Mouse (Mus musculus) ES-Bruce4 (cell line): Measurements from ENCODE around the gene Mecom. TPM values are rescaled to one million over a fixed set of nuclear protein-coding genes. Genes with fewer than 3 reads are reported as not detected.
"Not testable (repeated sequence)": the region's sequence is repeated elsewhere in the genome, so short reads cannot be mapped to it uniquely, and the experiment has no call there.

Experiments
- H3K27ac ChIP-seq: 2 replicates; pipeline ENCODE4 v1.5.1; 2012; ENCODE audit warnings: low read length, inconsistent platforms; ENCODE audit not compliant: insufficient read depth
- H3K27me3 ChIP-seq: 2 replicates; pipeline ENCODE4 v1.6.1; 2012; ENCODE audit warnings: mild to moderate bottlenecking, low read length, inconsistent platforms; ENCODE audit not compliant: control insufficient read depth, poor library complexity, insufficient read depth, severe bottlenecking
- H3K36me3 ChIP-seq: 2 replicates; pipeline ENCODE4 v1.6.1; 2012; ENCODE audit warnings: inconsistent platforms, mild to moderate bottlenecking, low read length, moderate library complexity; ENCODE audit not compliant: control insufficient read depth, poor library complexity, insufficient read depth, severe bottlenecking
- H3K4me1 ChIP-seq: one replicate; pipeline ENCODE4 v1.8.1; 2011; ENCODE audit warnings: low read length; ENCODE audit not compliant: control insufficient read depth, insufficient read depth
- H3K4me3 ChIP-seq: 2 replicates; pipeline ENCODE4 v1.5.1; 2011; ENCODE audit warnings: low read depth, mild to moderate bottlenecking, low read length
- H3K9ac ChIP-seq: 2 replicates; pipeline ENCODE4 v1.6.1; 2012; ENCODE audit warnings: low read depth, mild to moderate bottlenecking, inconsistent platforms; ENCODE audit not compliant: poor library complexity, severe bottlenecking
- H3K9me3 ChIP-seq: replicated peaks from 2 replicates; pipeline ENCODE4 v1.6.1; 2012; ENCODE audit warnings: mild to moderate bottlenecking, low read length, inconsistent platforms; ENCODE audit not compliant: control insufficient read depth, poor library complexity, insufficient read depth, severe bottlenecking
- CTCF ChIP-seq: IDR thresholded peaks from one replicate; pipeline ENCODE4 v1.8.1; 2011; ENCODE audit warnings: low read depth, low read length
- EP300 ChIP-seq: IDR thresholded peaks from 2 replicates; pipeline ENCODE4 v1.6.1; 2011; ENCODE audit warnings: low read depth, low read length; ENCODE audit not compliant: insufficient read depth
- POLR2A ChIP-seq: IDR thresholded peaks from one replicate; pipeline ENCODE4 v1.8.1; 2011; ENCODE audit warnings: low read length; ENCODE audit not compliant: insufficient read depth
- polyA plus RNA-seq: library from polyadenylated mRNA; stranded (reverse); fragments of >200 nt; gene quantifications from 2 replicates; pipeline ENCODE4 v1.2.4, GENCODE M21; 2011; ENCODE audit warnings: low read depth; ENCODE audit not compliant: missing spikeins, insufficient read depth, insufficient read length

Gene Mecom
- polyA plus RNA-seq, 1 experiment = 0.24 TPM

DNA sequence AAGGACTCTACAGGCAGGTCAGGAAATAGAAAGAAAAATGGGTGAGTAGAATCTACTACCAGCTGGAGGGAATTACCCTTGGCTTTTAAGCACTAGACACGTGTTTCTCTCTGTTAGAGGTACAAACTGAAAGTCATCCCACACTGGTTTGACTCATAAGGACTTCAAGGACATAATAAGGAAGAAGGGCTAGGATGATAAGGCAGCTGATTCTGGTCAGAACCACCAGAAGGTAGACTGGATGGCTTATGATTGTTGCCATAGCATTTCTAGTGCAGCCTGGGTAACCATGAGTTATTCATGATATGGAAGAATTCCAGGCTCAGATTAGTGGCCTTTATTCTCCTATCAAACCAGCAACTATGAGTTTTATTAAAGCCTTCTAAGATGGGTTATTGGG is 308.4 kb downstream of the Mecom start:
- Histone ChIP-seq H3K4me3 (no peak overlapping the region), H3K9ac (no peak overlapping the region), H3K27ac (no peak overlapping the region), H3K4me1 (no peaks in the 10 kb centered on the region), H3K27me3 (no peaks in the 10 kb centered on the region), H3K9me3 (no peaks in the 10 kb centered on the region), H3K36me3 (no peaks in the 10 kb centered on the region)
- TF ChIP-seq CTCF = no peak
- TF ChIP-seq POLR2A = no peak
- no peak for TF ChIP-seq EP300

DNA sequence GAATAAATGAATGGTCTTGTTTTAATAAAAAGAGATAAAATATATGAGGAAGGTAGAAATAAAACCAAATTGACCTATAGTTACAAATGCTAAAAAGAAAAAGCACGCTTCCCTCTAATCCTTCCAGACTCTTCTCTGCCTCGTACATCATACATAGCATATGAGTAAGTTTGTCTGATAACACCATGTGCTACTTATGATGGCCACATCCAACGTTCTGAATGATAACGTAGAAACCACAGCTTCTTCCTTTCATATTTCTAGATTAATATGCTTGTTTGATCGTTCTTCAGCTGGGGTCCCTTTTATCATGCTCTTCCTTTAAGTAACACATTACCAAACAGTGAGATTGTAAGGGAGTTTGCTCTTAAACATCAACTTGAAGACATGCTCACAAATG is 310.3 kb downstream of the Mecom start:
- Histone ChIP-seq H3K27ac (no peak overlapping the region), H3K36me3 (no peaks in the 10 kb centered on the region), H3K27me3 (no peaks in the 10 kb centered on the region), H3K4me1 (no peaks in the 10 kb centered on the region), H3K4me3 (no peak overlapping the region), H3K9ac (no peak overlapping the region), H3K9me3 (no peaks in the 10 kb centered on the region)
- no peak for TF ChIP-seq POLR2A
- TF ChIP-seq CTCF = no peak
- no peak for TF ChIP-seq EP300

DNA sequence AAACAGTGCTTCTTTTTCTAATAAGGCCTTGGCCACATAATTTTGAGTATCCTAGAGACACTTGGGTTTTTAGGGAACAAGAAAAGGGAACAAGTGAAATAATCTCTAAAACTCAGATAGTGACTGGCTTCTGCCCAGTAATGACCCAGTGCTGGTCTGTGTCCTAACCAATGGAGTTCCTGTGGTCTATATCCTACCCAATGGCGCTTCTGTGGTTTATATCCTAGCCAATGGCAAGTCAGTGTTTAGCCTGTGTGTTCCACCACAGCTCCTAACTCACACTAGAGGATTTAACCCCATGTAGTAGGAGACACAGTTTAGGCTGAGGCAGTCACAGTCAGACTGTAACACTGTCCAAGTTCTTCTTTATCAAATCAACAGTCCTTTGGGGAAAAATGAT is 313.8 kb downstream of the Mecom start:
- no peak overlapping the region for H3K27ac ChIP-seq
- TF ChIP-seq POLR2A (no peak), CTCF (no peak), EP300 (no peak)
- no peak overlapping the region for H3K4me3 ChIP-seq
- no peak overlapping the region for H3K9ac ChIP-seq
- H3K9me3 ChIP-seq = no peaks in the 10 kb centered on the region
- no peaks in the 10 kb centered on the region for H3K27me3 ChIP-seq
- H3K36me3 ChIP-seq = no peaks in the 10 kb centered on the region
- H3K4me1 ChIP-seq = no peaks in the 10 kb centered on the region

DNA sequence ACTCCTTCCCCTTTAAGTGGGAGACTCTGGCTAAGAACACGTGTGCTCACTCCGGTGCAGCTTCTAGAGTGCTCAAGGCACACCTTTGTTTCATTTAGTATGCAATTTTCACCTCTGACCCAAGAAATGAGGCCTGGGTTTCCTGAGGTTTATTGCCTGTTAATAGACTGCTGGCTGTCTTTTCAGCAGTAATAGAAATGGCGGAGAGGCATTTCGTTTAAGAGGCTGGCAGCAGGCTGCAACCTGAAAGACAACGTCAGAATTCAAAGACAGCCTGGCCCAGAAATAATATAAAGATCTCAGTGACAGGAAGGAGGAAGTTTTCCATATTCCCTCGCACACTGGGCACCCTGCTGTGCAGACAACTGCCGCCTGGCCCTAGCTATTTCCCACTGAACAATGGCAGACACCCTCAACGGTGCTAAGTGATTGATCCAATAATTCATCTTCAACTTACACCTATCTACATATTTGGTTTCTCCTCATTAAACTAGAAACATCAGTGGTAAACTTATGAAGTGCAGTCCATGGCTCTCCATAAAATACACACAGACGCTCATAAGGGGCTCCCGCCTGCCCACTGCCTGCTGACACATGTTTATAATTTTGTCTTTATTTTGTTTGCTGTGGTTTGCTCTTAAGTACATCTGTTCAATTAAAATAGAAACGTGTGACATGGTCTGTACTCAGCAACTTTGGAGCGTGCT is 319.7 kb downstream of the Mecom start:
- no peak for TF ChIP-seq CTCF
- no peak for TF ChIP-seq POLR2A
- no peak for TF ChIP-seq EP300
- no peak overlapping the region for H3K4me3 ChIP-seq
- H3K36me3 ChIP-seq = no peaks in the 10 kb centered on the region
- no peaks in the 10 kb centered on the region for H3K9me3 ChIP-seq
- no peaks in the 10 kb centered on the region for H3K4me1 ChIP-seq
- H3K27me3 ChIP-seq = no peaks in the 10 kb centered on the region; the same call in 1 of the 2 replicates
- no peak overlapping the region for H3K27ac ChIP-seq
- no peak overlapping the region for H3K9ac ChIP-seq

DNA sequence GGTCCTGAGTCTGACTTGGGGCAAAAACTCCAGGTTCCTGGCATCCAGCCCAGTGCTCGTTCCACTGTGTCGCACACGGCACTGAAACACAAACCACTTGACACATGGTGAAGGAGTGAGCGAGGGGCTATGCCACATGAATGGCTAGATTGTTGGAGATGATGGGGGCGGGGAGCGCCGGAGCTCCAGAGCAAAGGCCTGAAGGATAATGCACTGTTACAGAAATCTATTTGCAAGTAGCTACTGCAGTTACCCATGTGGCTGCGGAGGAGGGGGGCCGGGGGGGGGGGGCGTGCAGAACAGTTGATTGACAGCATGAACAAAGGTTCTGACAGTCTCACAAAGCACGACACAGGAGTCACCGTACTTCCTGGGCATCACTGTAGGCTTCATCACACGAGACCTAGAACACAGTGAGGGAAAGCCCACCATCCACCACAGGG is 320.9 kb downstream of the Mecom start:
- Histone ChIP-seq H3K9me3 (no peaks in the 10 kb centered on the region), H3K9ac (no peak overlapping the region), H3K27me3 (peaks cover 1% of the 10 kb centered on the region), H3K36me3 (no peaks in the 10 kb centered on the region), H3K4me3 (no peak overlapping the region), H3K27ac (no peak overlapping the region), H3K4me1 (no peaks in the 10 kb centered on the region)
- TF ChIP-seq POLR2A (no peak), EP300 (no peak), CTCF (no peak)

DNA sequence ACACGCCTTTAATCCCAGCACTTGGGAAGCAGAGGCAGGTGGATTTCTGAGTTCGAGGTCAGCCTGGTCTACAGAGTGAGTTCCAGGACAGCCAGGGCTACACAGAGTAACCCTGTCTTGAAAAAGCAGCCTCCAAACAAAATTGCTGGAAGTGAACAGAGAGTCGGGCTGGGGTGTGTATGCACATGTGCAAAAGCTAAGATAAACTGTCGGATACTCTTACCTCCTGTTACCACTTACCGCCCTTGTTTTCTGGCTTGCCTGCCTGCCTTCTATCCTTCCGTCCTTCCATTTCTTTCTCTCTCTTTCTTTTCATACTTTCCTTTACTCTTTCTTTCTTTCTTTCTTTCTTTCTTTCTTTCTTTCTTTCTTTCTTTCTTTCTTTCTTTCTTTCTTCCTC is 322.6 kb downstream of the Mecom start:
- not testable (repeated sequence) for H3K27ac ChIP-seq, H3K4me1 ChIP-seq, H3K36me3 ChIP-seq, H3K27me3 ChIP-seq, H3K4me3 ChIP-seq, H3K9ac ChIP-seq, H3K9me3 ChIP-seq
